Mouse (Mus musculus) gastrocnemius, adult 8-10 months (tissue): ENCODE measurements around the gene Kcnb1. TPM values are rescaled to one million over a fixed set of nuclear protein-coding genes. Genes with fewer than 3 reads are reported as not detected.

Source experiments
- DNase-seq, 2 experiments: peaks; one replicate each; pipeline ENCODE4 v3.0.0; 2022; ENCODE audit warnings: low spot score in 2 of 2
- total RNA-seq, 4 experiments: library from RNA; stranded (reverse); gene quantifications; 2 replicates each; pipeline ENCODE4 v1.2.4; 2022

Gene Kcnb1
- total RNA-seq, result 10 to 100 TPM; 15.8 to 28.1 (median 25.7) TPM

- peak; percentile 45 to 54 for DNase-seq
Measured at GRCm38 (mm10) chr2:167190076-167190399, at the start of gene Kcnb1. Gene Kcnb1 (minus strand): TSS chr2:167190155.

- DNase-seq, result no peak
Measured at GRCm38 (mm10) chr2:167239262-167239661, 49.3 kb upstream of the Kcnb1 start.

- no peak for DNase-seq
Measured at GRCm38 (mm10) chr2:167237224-167237623, 47.3 kb upstream of the Kcnb1 start.

GRCm38 (mm10) chr2:167236174-167236573 lies 46.2 kb upstream of the Kcnb1 start:
- no peak for DNase-seq

GRCm38 (mm10) chr2:167235338-167236018 lies 45.5 kb upstream of the Kcnb1 start:
- no peak for DNase-seq

GRCm38 (mm10) chr2:167233771-167234170 lies 43.8 kb upstream of the Kcnb1 start:
- no peak for DNase-seq

- DNase-seq, result no peak
Measured at GRCm38 (mm10) chr2:167233009-167233335, 43.0 kb upstream of the Kcnb1 start.

GRCm38 (mm10) chr2:167232132-167233008 lies 42.4 kb upstream of the Kcnb1 start:
- peak; percentile 40 to 60 for DNase-seq

- DNase-seq, result no peak
Measured at GRCm38 (mm10) chr2:167230554-167230953, 40.6 kb upstream of the Kcnb1 start.

GRCm38 (mm10) chr2:167224937-167225336 lies 35.0 kb upstream of the Kcnb1 start:
- no peak for DNase-seq

- no peak for DNase-seq
Measured at GRCm38 (mm10) chr2:167224194-167224593, 34.2 kb upstream of the Kcnb1 start.

GRCm38 (mm10) chr2:167222152-167222551 lies 32.2 kb upstream of the Kcnb1 start:
- peak; percentile 65 to 68 for DNase-seq

- DNase-seq, result no peak
Measured at GRCm38 (mm10) chr2:167221159-167221845, 31.3 kb upstream of the Kcnb1 start.

- DNase-seq, result no peak
Measured at GRCm38 (mm10) chr2:167220736-167221135, 30.8 kb upstream of the Kcnb1 start.

GRCm38 (mm10) chr2:167219154-167219775 lies 29.3 kb upstream of the Kcnb1 start:
- peak; percentile 54 to 66 for DNase-seq

GRCm38 (mm10) chr2:167213666-167214065 lies 23.7 kb upstream of the Kcnb1 start:
- no peak for DNase-seq

GRCm38 (mm10) chr2:167213076-167213475 lies 23.1 kb upstream of the Kcnb1 start:
- DNase-seq, result no peak

GRCm38 (mm10) chr2:167212551-167212950 lies 22.6 kb upstream of the Kcnb1 start:
- DNase-seq, result no peak

GRCm38 (mm10) chr2:167212089-167212488 lies 22.1 kb upstream of the Kcnb1 start:
- DNase-seq, result no peak

GRCm38 (mm10) chr2:167209900-167210299 lies 19.9 kb upstream of the Kcnb1 start:
- no peak for DNase-seq

GRCm38 (mm10) chr2:167208984-167209383 lies 19.0 kb upstream of the Kcnb1 start:
- no peak for DNase-seq
